Mouse (Mus musculus): Measurements from ENCODE around the gene Mef2b.

Mef2b gene

GRCm38 (mm10) chr8:70134086-70134485 is 5.4 kb upstream of the Mef2b start:
- no peak for DNase-seq (ENCODE audit: low spot score in 2 of 2)

GRCm38 (mm10) chr8:70134931-70135330 is 4.6 kb upstream of the Mef2b start:
- DNase-seq (ENCODE audit: low spot score in 2 of 2), result no peak

GRCm38 (mm10) chr8:70136591-70136990 is 2.9 kb upstream of the Mef2b start:
- DNase-seq (ENCODE audit: low spot score in 2 of 2), result no peak

- DNase-seq (ENCODE audit: low spot score in 2 of 2), result no peak
These were observed 1.6 kb upstream of the Mef2b start for GRCm38 (mm10) chr8:70137890-70138289.

- DNase-seq (ENCODE audit: low spot score in 2 of 2), result no peak
These were observed 470 bp downstream of the Mef2b start for GRCm38 (mm10) chr8:70139981-70140380.

GRCm38 (mm10) chr8:70147678-70148607 is 8.4 kb downstream of the Mef2b start:
- no peak for DNase-seq (ENCODE audit: low spot score in 2 of 2)

GRCm38 (mm10) chr8:70150158-70150557 is 10.6 kb downstream of the Mef2b start:
- DNase-seq (ENCODE audit: low spot score in 2 of 2), result no peak

- peak in 1 of 2 experiments; percentile 64 for DNase-seq (ENCODE audit: low spot score in 2 of 2)
These were observed 13.2 kb downstream of the Mef2b start for GRCm38 (mm10) chr8:70152537-70153257.

- DNase-seq (ENCODE audit: low spot score in 2 of 2), result no peak
These were observed 17.8 kb downstream of the Mef2b start for GRCm38 (mm10) chr8:70157240-70157800.

- DNase-seq (ENCODE audit: low spot score in 2 of 2), result peak; percentile 63 to 81
These were observed 18.8 kb downstream of the Mef2b start for GRCm38 (mm10) chr8:70158069-70158853.

GRCm38 (mm10) chr8:70159211-70159610 is 19.7 kb downstream of the Mef2b start:
- DNase-seq (ENCODE audit: low spot score in 2 of 2), result no peak

GRCm38 (mm10) chr8:70160015-70160414 is 20.5 kb downstream of the Mef2b start:
- peak in 1 of 2 experiments; percentile 78 for DNase-seq (ENCODE audit: low spot score in 2 of 2)

GRCm38 (mm10) chr8:70163316-70163715 is 23.8 kb downstream of the Mef2b start:
- DNase-seq (ENCODE audit: low spot score in 2 of 2), result no peak

- DNase-seq (ENCODE audit: low spot score in 2 of 2), result peak; percentile 55 to 76
These were observed 27.1 kb downstream of the Mef2b start for GRCm38 (mm10) chr8:70166504-70167110.

GRCm38 (mm10) chr8:70170116-70170515 is 30.6 kb downstream of the Mef2b start:
- DNase-seq (ENCODE audit: low spot score in 2 of 2), result no peak

GRCm38 (mm10) chr8:70170748-70171147 is 31.2 kb downstream of the Mef2b start:
- DNase-seq (ENCODE audit: low spot score in 2 of 2), result no peak

- DNase-seq (ENCODE audit: low spot score in 2 of 2), result no peak
These were observed 31.7 kb downstream of the Mef2b start for GRCm38 (mm10) chr8:70171240-70171639.

- peak; percentile 68 to 77 for DNase-seq (ENCODE audit: low spot score in 2 of 2)
These were observed 32.7 kb downstream of the Mef2b start, which contains the start of gene Tmem161a for GRCm38 (mm10) chr8:70172043-70172681. TSS of gene Tmem161a (plus strand) at chr8:70172356.

- DNase-seq (ENCODE audit: low spot score in 2 of 2), result no peak
These were observed 33.8 kb downstream of the Mef2b start for GRCm38 (mm10) chr8:70173320-70173719.

GRCm38 (mm10) chr8:70174079-70174478 is 34.6 kb downstream of the Mef2b start:
- DNase-seq (ENCODE audit: low spot score in 2 of 2), result no peak

- DNase-seq (ENCODE audit: low spot score in 2 of 2), result no peak
These were observed 38.7 kb downstream of the Mef2b start for GRCm38 (mm10) chr8:70178231-70178630.
